Mouse (Mus musculus): Measurements from ENCODE around the gene Gm20388.
"Not testable (repeated sequence)": the region's sequence is repeated elsewhere in the genome, so short reads cannot be mapped to it uniquely, and the experiment has no call there.

Gm20388 gene

DNA sequence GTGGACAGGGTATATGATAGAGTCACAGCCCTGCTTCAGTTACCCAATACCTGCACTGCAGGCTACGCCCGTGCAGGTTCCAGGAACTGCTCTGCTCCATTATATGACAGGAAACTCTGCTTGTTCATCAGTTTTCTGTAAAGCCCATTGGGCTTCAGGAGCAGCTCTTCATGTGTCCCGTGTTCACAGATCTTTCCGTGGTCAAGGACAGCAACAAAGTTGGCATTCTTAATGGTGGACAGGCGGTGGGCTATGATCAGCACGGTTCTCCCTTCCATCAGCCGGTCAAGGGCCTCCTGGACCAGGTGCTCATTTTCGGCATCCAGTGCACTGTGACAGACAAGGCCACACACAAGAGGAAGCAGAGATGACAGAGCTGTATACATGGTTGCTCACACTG, 4043.6 kb downstream of the Gm20388 start:
- DNase-seq (ENCODE audit: extremely low spot score, low read depth, low spot score) = no peak

DNA sequence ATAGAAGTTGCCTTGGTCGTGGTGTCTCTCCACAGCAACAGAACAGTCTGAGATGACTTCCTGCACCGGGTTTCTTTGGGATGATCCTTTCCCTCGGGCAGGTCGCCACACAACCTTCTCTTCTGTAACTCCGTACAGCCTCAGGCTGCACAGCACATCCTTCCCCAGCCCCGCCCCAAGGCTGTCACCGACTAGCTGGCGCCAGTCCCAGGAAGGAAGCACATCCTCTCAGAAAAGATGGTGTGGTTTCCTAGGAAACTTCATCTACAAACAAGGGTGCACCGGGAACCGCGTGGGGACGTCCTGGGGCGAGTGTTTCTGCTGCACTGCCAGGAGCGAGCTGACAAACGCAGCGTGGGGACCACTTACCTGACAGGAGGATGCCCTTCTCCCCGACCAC, 4047.5 kb downstream of the Gm20388 start:
- no peak for DNase-seq (ENCODE audit: extremely low spot score, low read depth, low spot score)

DNA sequence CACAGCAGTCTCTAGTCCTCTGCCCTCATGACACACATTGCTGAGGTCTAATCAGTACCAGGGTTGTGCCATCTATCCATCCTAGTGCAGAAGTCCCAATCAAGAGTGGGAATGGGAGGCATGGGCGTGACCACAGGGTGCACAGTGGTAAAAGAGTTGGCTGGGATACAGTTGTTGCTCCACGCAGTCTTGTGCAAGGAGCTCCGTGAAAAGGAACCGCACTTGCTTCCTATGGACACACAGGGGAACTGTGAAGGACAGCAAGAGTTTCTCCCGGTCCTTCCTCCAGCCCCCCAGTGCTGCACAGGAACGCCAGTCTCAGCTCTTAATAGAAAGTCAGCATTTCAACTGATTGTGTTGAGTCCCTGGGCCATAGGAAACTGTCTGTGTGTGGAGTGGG, 4048.8 kb downstream of the Gm20388 start:
- no peak for DNase-seq (ENCODE audit: extremely low spot score, low read depth, low spot score)

DNA sequence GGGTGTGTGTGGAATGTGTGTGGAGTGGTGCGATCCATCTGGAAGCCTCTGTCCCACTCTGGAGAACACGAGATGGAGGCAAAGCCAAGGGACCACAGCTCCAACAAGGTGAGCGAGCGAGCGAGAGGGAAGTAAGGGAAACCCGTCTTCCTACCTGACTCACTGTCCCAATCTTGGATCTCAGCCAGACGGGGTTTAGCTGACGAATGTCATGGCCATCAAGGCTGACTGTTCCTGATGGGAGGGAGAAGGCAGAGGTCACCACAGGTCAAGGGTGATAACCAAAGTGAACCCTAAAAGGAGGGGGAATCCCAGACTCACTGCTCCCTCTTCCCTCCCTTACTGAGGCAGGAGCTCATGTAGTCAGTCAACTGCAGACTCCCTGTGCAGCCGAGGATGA, 4049.4 kb downstream of the Gm20388 start:
- no peak for DNase-seq (ENCODE audit: extremely low spot score, low read depth, low spot score)

DNA sequence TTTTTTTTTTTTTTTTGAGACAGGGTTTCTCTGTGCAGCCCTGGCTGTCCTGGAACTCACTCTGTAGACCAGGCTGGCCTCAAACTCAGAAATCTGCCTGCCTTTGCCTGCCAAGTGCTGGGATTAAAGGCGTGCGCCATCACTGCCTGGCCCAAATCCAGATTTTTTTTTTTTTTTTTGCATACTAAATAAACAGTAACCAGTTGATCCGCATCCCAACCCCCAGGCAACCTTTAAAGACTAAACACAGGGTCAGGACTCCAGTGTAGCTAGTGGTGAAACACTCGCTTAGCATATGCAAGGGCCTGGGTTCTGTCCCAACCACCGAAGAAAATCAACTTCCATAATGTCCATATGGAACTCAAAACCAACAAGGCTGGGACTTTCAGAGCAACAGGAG, 4049.9 kb downstream of the Gm20388 start:
- DNase-seq (ENCODE audit: extremely low spot score, low read depth, low spot score) = not testable (repeated sequence)

DNA sequence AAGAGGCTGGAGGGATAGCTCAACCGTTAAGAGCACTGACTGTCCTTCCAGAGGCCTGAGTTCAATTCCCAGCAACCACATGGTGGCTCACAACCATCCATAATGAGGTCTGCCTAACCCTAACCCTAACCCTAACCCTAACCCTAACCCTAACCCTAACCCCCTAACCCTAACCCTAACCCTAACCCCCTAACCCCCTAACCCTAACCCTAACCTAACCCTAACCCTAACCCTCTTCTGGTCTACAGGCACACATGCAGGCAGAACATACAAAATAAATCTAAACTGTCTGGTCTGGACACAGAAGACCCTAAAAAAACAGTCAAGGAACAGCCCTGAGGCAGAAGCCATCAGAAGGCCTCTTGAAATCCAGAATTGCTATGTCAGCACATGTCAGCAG, 4050.7 kb downstream of the Gm20388 start:
- no peak for DNase-seq (ENCODE audit: extremely low spot score, low read depth, low spot score)

DNA sequence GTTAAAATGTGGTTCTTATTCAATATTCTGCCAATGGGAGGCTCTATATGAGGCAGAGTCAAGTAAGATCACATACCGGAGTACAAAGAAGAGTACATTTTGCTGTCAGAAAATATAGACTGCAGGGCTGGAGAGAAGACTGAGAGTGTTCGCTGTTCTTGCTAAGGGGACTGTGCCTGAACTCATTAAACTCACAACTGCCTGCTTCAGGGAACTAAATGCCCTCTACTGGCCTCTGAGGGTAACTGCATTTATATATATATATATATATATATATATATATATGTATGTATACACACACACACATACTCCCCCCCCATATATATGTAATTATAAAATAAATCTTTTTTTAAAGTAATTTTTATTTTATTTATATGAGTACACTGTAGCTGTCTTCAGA, 4056.3 kb downstream of the Gm20388 start:
- no peak for DNase-seq (ENCODE audit: extremely low spot score, low read depth, low spot score)

DNA sequence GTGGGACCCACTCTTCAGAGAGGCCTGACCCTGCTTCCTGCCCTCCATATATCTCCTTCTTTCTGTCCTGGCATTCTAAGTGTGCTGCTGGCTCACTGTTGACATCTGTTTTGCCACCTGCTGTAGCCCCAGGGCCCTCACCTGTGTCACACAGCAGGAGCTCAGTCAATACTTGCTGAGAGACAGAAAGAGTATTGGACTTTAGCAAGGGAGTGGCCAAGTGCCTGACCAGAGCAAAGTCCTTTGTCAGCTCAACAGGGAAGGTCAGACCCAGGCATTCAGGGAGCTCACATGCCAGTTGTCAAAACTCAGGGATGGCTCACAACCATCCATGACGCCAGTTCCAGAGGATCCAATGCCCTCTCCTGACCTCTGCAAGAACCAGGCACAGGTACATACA, 4062.9 kb downstream of the Gm20388 start:
- no peak for DNase-seq (ENCODE audit: extremely low spot score, low read depth, low spot score)

DNA sequence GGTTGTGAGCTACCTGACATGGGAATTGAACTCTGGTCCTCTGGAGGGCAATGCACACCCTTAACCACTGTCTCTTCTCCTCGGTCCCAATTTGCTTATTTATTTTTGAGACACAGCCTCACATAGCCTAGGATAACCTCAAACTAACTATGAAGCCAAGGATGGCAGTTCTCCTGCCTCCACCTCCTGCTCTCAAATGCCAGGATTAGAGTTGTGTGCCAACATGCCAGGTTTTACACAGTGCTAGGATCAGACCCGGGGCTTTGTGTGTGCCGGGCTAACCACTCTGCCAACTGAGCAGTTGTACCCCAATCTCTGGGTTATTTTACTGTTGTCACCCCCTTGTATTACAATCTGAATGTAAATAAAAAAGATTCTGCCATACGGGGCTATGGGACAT, 4066.9 kb downstream of the Gm20388 start:
- no peak for DNase-seq (ENCODE audit: extremely low spot score, low read depth, low spot score)

DNA sequence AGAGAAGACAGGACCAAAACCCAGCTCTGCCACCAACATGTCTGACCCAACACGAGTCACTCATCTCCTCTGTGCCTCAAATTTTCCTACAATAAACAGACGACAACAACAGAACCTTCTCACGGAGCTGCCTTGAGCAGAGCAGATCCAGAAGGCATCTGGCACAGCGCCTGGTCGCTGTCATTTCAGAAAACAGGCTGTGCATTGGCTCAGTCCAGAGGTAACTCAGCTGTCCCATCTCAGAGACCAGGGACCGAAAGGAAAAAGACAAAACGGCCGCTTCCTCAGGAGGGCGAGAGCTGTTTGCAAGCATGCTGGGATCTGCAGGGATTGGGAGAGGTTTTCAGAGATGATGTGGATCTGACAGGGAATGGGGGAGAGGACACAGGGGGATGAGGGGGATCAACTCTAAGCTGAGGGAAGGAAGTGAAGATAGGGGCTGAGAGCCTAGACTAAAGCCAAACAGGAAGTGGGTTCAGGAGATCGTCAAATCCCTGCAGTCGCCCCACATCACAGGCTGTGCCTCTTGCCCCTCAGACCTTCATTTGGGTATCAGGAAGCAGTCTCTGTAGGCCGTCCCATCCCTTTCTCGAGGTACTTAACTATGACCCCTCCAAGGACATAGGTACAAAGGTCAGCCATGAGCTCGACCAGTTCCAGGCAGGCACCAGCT, 4067.7 kb downstream of the Gm20388 start:
- no peak for DNase-seq (ENCODE audit: extremely low spot score, low read depth, low spot score)

DNA sequence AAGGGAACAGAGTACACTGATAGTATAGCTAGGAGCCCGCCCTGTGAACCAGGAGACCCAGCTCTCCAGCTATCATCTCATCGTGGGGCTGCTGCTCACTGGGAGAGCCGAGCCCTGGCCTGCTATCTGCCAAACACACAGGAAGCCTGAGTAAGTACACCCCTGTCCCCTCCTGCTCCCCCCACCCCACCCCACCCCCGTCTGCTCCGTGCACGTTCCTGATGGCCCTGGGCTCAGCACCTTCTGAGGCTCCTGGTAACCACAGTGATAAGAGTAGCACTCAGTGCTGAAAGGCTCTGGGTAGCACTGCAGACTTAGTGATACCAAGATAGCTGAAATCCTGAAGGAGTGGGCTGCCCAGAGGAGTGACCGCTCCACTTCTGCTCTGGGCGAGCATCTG, 4068.3 kb downstream of the Gm20388 start:
- DNase-seq (ENCODE audit: extremely low spot score, low read depth, low spot score) = no peak

DNA sequence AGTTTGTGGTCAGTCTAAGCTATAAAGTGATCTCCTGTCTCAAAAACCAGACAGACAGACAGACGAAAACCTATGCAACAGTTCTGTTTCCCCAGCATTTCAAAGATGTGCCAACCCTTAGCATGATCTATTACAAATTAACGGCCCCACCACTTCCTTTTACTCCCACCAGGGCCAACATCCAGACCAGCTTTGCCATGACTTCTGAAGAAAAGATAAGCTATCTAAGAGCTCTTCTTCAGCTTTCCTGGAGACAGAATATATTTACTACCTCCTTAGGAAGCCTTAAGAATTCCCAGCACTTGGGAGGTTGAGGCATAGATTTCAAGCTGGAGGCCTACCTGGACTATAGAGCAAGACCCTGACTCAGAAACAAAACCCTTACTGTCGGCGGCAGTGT, 4069.6 kb downstream of the Gm20388 start:
- DNase-seq (ENCODE audit: extremely low spot score, low read depth, low spot score) = no peak

DNA sequence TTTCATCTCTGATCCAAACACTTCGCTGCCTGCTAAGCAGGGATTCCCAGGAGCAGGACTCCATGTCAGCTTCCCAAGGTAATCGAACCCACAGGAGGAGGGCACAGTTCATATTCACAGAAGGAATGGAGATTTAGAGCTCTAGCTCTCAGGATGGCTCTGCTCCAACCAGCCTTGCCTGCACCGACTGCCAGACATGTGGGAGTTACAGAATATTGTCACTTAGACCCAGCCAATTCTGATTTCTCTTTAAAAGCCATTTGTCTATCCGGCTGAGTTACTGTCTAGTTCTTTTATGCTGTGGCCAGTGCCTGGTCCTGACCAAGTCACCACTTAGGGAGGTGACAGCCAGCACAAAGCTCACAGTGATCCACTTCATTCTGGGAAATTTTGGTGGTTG, 4071.0 kb downstream of the Gm20388 start:
- DNase-seq (ENCODE audit: extremely low spot score, low read depth, low spot score) = no peak

DNA sequence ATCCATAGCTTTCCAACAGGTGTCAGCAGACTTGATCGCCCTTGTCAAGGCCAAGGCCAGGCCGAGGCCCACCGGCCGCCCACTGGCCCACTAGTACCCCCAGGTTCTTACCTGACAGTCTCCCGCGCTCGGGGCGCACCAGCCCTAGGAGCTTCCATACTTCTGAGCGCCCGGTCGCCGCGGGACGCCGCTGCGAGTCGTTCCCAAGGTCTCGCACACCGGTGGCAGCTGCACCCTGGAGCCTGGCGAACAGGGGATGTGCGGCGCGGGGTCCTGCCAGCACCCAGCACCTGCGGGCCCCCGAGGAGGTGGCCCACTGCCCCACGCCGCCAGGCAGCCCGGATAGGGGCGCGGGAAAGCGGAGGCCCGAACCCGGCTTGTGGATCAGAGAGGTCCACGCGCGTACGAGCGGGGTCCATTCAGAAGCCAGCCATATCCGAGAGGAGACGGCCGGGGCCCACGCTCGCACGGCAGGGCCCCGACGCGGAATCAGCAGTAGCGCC, 4071.7 kb downstream of the Gm20388 start:
- no peak for DNase-seq (ENCODE audit: extremely low spot score, low read depth, low spot score)

DNA sequence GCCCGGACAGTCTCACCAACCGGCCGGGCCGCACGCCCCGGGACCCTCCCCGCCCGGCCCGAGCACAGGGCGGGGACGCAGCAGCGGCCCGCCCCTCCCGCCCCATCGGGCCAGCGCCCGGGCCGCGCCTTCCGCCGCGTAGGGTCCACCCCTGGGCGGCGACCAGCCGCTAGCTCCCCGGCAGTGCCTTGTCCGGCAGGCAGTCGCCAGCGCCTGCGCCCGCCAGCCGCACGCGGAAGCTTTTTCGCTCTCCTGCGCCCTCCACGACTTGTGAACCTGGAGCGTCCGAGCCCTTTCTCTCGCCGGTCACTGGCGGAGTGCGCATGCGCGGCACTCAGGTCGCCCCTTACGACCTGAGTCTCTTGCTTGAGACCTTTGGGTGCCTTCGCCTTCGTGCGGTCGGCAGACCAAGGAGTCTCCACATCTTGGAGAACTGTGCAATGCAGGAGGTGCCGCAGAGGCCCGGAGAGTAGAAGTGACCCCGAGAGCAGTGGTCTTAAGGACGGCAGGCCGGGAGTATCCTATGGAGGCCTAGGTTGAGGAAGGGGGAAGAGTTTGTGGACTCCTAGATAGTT, 4072.3 kb downstream of the Gm20388 start, which contains the start of gene Abcb10:
Abcb10 (minus strand) TSS at position 297 of the 575 bp plus-strand sequence.
- DNase-seq (ENCODE audit: extremely low spot score, low read depth, low spot score) = peak; percentile 64

DNA sequence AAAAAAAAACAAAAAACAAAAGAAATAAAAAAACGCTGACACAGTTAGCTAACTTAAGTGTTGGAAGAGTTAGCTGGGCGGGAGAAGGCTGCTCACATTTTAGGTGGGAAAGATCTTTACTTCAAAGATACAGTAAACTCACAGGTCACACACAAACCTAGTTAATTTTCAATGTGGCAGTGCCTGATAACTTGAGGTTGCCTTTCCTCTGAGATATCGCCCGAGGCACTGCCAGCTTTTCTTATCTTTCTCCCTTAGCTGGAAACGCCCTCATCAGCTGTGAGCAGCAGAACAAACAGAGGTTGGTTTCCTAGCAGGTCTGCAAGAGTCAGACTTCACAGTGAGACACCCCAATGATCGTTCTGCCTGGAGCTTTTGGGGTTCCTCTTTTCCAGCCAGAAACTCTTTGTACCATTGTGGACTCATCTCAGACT, 4078.0 kb downstream of the Gm20388 start:
- no peak for DNase-seq (ENCODE audit: extremely low spot score, low read depth, low spot score)

DNA sequence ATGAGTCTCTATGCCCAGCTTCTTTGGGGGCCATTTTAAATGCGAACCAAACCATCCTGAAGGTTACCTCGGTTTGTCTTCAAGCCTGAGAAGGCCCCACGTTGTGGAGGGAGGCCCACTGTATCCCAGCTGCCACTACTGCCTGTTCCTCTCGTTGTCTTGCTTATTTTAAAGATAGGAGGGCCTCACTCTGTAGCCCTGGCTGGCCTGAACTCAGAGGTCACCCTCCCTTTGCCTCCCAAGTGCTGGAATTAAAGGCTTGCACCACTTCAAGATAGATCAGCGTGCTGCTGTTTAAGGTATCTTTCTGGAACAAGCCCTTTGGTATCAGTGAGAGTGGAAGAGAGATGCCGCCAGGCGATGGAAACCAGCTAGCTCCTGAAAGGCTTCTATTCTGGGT, 4078.5 kb downstream of the Gm20388 start:
- no peak for DNase-seq (ENCODE audit: extremely low spot score, low read depth, low spot score)

DNA sequence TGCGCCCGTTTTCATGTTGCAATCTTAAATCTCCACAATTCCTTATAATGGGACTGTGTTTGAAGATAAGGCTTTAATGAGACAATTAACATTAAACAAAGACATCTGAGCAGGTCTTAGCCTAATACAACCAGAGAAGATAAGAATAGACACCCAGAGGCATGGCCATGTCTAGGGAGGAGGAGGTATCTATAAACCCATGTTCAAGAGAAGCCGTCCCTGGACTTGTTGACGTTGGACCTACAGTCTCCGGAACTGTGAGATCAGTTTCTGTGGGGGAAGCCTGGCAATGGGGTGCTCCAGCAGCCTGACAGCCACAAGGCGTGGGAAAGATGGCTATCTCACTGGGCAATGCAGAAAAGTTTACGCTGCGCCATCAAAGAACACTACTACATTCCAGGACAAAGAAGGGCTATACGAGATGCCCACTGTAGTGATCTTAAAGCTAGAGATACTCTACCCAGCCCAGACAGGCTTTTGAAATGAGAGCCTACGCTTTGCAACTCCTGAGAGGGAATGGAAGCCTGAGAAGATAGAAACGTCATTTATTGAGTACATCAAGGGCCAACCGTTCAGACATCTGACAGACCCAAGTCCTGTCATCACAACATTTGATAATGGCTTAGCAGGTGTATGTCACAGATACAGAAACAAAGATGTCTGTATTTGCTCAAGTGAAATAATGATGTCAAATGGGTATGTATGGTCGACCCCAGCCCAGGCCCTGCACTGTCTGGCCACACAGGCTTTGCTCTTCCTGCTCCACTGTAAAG, 4079.8 kb downstream of the Gm20388 start:
- no peak for DNase-seq (ENCODE audit: extremely low spot score, low read depth, low spot score)

DNA sequence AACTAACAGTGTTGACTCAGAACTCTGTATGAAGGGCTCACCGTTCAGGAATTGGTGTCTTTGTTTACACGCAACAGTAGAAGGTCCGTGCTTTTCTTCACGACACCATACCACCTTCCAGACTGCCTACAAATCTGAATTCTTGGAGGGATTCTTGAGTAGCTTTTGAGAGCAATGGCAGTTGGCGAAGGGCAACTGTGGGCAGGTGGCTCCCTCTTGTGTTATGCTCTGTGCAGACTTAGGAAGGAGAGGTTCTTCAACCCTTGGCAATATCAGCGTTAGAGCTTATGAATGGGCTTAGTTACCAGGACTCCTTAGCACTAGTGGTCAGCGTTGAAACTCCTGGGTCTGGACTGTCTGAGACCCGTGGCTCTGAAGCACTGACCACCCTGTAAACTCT, 4081.9 kb downstream of the Gm20388 start:
- no peak for DNase-seq (ENCODE audit: extremely low spot score, low read depth, low spot score)

DNA sequence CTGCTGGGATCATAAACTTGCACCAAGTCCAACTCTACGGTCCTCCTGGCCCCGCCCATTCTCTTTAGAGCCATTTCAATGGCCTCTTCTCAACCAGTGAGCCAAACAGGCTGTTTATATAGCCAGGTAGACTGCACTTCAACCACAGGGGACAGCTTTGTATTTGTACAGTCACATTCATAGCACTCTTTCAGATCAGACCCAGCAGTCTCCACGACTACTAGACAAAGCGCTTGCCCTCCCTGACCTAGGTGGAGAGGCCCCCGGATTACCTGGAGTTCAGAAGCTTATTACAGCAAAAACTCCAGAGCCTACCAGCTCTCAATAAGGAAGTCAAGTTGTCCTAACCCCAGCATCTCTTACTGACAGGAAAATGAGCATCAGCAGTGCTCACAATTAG, 4083.0 kb downstream of the Gm20388 start:
- no peak for DNase-seq (ENCODE audit: extremely low spot score, low read depth, low spot score)

DNA sequence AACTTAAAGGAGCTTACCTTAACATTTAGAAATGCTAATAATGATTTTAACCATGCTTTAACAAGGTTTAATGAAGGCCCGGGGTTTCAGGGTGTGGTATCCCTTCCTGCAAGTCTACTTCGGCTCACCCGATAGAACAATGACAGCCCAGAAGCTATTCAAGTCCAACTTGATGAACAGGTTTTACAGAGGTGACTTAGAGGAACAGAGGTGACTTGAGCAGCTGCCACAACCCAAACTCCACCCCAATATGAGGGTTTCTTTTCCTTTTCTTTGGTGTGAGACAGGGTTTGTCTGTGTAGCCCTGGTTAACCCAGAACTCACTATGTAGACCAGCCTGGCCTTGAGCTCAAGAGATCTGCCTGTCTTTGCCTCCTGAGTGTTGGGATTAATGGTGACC, 4083.4 kb downstream of the Gm20388 start:
- no peak for DNase-seq (ENCODE audit: extremely low spot score, low read depth, low spot score)

DNA sequence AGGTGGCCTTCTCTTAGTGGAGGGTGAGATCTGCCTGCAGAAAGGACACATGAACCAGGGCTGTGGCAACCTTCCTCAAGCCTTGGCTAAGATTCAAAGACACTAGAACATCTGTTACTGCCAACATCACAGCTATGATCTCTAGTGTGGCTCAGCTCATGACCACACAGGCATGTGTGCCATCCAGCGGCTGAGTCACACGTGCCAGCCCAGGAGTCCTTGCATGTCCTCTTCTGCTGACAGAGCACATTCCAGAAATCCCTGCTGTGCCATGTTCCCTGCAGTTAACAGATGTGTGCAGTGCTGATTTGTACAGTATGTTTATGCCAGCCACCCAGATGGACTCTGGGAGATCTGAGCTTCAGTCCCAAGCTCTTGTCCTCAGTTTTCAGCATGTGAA, 4088.9 kb downstream of the Gm20388 start:
- no peak for DNase-seq (ENCODE audit: extremely low spot score, low read depth, low spot score)
